In genomic region chr12:28376770-28377169, GRCm38 (mm10) we compare ENCODE assay signal across 17 mouse cellular contexts.
DNase-seq lines count a peak whose midpoint lies in the region; ATAC-seq lines count a peak whose summit lies in the region.
"Had no signal": no experiment of that assay in that cellular context is flagged by ENCODE, and none has a peak within 500 bp of the region (broad histone marks: within the 10 kb centered on the region; RNA-seq: fewer than 3 reads in every experiment).

No protein-coding gene starts in this region.

- no peak for ATAC-seq in midbrain, embryonic 14.5 days (ENCODE audit: low FRiP score, low TSS enrichment)
- ATAC-seq in embryonic facial prominence, embryonic 14.5 days (ENCODE audit: low read depth): no peak; the same call in 1 of the 2 replicates
- ATAC-seq in forebrain, embryonic 16.5 days: peak; percentile 83

- 37% methylated on average over 4 of the region's 4 CpGs for WGBS in midbrain, embryonic 14.5 days
- 64% methylated on average over 4 of the region's 4 CpGs for WGBS in midbrain, embryonic 10.5 days
- WGBS in embryonic facial prominence, embryonic 14.5 days: 51% methylated on average over 4 of the region's 4 CpGs
- 4% methylated on average over 4 of the region's 4 CpGs for WGBS in forebrain, embryonic 16.5 days

- no peak overlapping the region for H3K9ac ChIP-seq in midbrain, embryonic 14.5 days (replicated peaks; ENCODE audit: low read length)
- H3K9ac ChIP-seq in embryonic facial prominence, embryonic 14.5 days (ENCODE audit: low read depth, low read length): no peak overlapping the region
- H3K9ac ChIP-seq in forebrain, embryonic 16.5 days (replicated peaks; ENCODE audit: low read depth, low read length): no peak overlapping the region
- H3K9ac ChIP-seq: embryonic facial prominence, embryonic 13.5 days; limb, embryonic 12.5 days; liver, embryonic 13.5 days had no signal

- DNase-seq in midbrain, embryonic 14.5 days: peak; percentile 43
- DNase-seq in midbrain, embryonic 10.5 days (ENCODE audit: low spot score): no peak
- DNase-seq in embryonic facial prominence, embryonic 14.5 days (ENCODE audit: low spot score): peak; percentile 53
- peak; percentile 81 for DNase-seq in retina, embryonic 14.5 days (ENCODE audit: low spot score)
- no peak for DNase-seq in adrenal gland, adult (ENCODE audit: inconsistent age in 2 of 2, low spot score in 1 of 2)
- no peak for DNase-seq in thymus, postnatal 14 days
- DNase-seq: cerebellum, adult 11 months; cerebellum, postnatal 36 days; heart, adult 11 months; kidney, adult 11 months; kidney, postnatal 10 days; liver, embryonic 13.5 days; right cerebral cortex, postnatal 25 days had no signal

- no peaks in the 10 kb centered on the region for H3K36me3 ChIP-seq in midbrain, embryonic 14.5 days (ENCODE audit: control insufficient read depth, insufficient read depth, low read length)
- H3K36me3 ChIP-seq in midbrain, embryonic 10.5 days: no peaks in the 10 kb centered on the region
- no peaks in the 10 kb centered on the region for H3K36me3 ChIP-seq in embryonic facial prominence, embryonic 14.5 days (ENCODE audit: control insufficient read depth, insufficient read depth, low read length)
- no peaks in the 10 kb centered on the region for H3K36me3 ChIP-seq in forebrain, embryonic 16.5 days (ENCODE audit: control insufficient read depth, insufficient read depth)
- H3K36me3 ChIP-seq: embryonic facial prominence, embryonic 13.5 days; limb, embryonic 12.5 days; liver, embryonic 13.5 days had no signal

- H3K4me1 ChIP-seq in midbrain, embryonic 14.5 days (ENCODE audit: control insufficient read depth, insufficient read depth, low read length): peaks cover 18% of the 10 kb centered on the region
- H3K4me1 ChIP-seq in midbrain, embryonic 10.5 days: peaks cover 27% of the 10 kb centered on the region
- H3K4me1 ChIP-seq in embryonic facial prominence, embryonic 14.5 days (ENCODE audit: control insufficient read depth, insufficient read depth, low read length): no peaks in the 10 kb centered on the region
- H3K4me1 ChIP-seq in forebrain, embryonic 16.5 days (replicated peaks; ENCODE audit: control insufficient read depth, insufficient read depth, low read length): peaks cover 15% of the 10 kb centered on the region
- H3K4me1 ChIP-seq: liver, embryonic 13.5 days had no signal

- H3K27ac ChIP-seq in midbrain, embryonic 14.5 days (replicated peaks; ENCODE audit: low read depth, low read length): no peak overlapping the region
- H3K27ac ChIP-seq in midbrain, embryonic 10.5 days (replicated peaks): no peak overlapping the region
- H3K27ac ChIP-seq in embryonic facial prominence, embryonic 14.5 days (replicated peaks; ENCODE audit: low read depth, low read length): no peak overlapping the region
- H3K27ac ChIP-seq in forebrain, embryonic 16.5 days (ENCODE audit: low read length): no peak overlapping the region
- H3K27ac ChIP-seq: liver, embryonic 13.5 days had no signal

- H3K4me2 ChIP-seq in midbrain, embryonic 14.5 days (ENCODE audit: low read length): peak overlapping the region; percentile 24; the same call in 1 of the 2 replicates
- no peak overlapping the region for H3K4me2 ChIP-seq in embryonic facial prominence, embryonic 14.5 days (ENCODE audit: low read depth, low read length)
- 0 out of 2 replicates have a peak overlapping the region, but pooled peaks have one; percentile 6 for H3K4me2 ChIP-seq in forebrain, embryonic 16.5 days (ENCODE audit: low read length)
- H3K4me2 ChIP-seq: embryonic facial prominence, embryonic 13.5 days; limb, embryonic 12.5 days; liver, embryonic 13.5 days had no signal

- H3K4me3 ChIP-seq in midbrain, embryonic 14.5 days (replicated peaks; ENCODE audit: low read depth, low read length): no peak overlapping the region
- no peak overlapping the region for H3K4me3 ChIP-seq in midbrain, embryonic 10.5 days
- H3K4me3 ChIP-seq in embryonic facial prominence, embryonic 14.5 days (ENCODE audit: low read depth, low read length): no peak overlapping the region
- H3K4me3 ChIP-seq in forebrain, embryonic 16.5 days (replicated peaks; ENCODE audit: low read length): no peak overlapping the region
- H3K4me3 ChIP-seq: embryonic facial prominence, embryonic 13.5 days; limb, embryonic 12.5 days; liver, embryonic 13.5 days; myocyte had no signal

- H3K27me3 ChIP-seq in midbrain, embryonic 14.5 days (ENCODE audit: control insufficient read depth, insufficient read depth, low read length): peaks cover 5% of the 10 kb centered on the region; the same call in 1 of the 2 replicates
- H3K27me3 ChIP-seq in midbrain, embryonic 10.5 days (ENCODE audit: low read depth, poor library complexity, severe bottlenecking): no peaks in the 10 kb centered on the region
- H3K27me3 ChIP-seq in embryonic facial prominence, embryonic 14.5 days (replicated peaks; ENCODE audit: control insufficient read depth, insufficient read depth, low read length): no peaks in the 10 kb centered on the region
- H3K27me3 ChIP-seq in forebrain, embryonic 16.5 days (replicated peaks; ENCODE audit: control insufficient read depth, insufficient read depth, low read length): no peaks in the 10 kb centered on the region
- H3K27me3 ChIP-seq: embryonic facial prominence, embryonic 13.5 days; limb, embryonic 12.5 days; liver, embryonic 13.5 days had no signal

- no peaks in the 10 kb centered on the region for H3K9me3 ChIP-seq in midbrain, embryonic 14.5 days (ENCODE audit: control insufficient read depth, low read length)
- no peaks in the 10 kb centered on the region for H3K9me3 ChIP-seq in midbrain, embryonic 10.5 days (replicated peaks)
- no peaks in the 10 kb centered on the region for H3K9me3 ChIP-seq in embryonic facial prominence, embryonic 14.5 days (ENCODE audit: control insufficient read depth, low read length)
- no peaks in the 10 kb centered on the region for H3K9me3 ChIP-seq in forebrain, embryonic 16.5 days (ENCODE audit: control insufficient read depth, low read length)
- H3K9me3 ChIP-seq: embryonic facial prominence, embryonic 13.5 days; limb, embryonic 12.5 days; liver, embryonic 13.5 days had no signal

Comparison
In these comparisons a context has a peak if more than half of its experiments do, and no peak if none do; other contexts are left out.
1. DNase-seq: peak in midbrain, embryonic 14.5 days (single experiment), embryonic facial prominence, embryonic 14.5 days (single experiment) and retina, embryonic 14.5 days (single experiment); none in midbrain, embryonic 10.5 days (single experiment), adrenal gland, adult (0 of 2) and thymus, postnatal 14 days (single experiment).